Mouse (Mus musculus) neural tube, postnatal 0 days (tissue): ENCODE data around the gene Btbd35f8. TPM values are rescaled to one million over a fixed set of nuclear protein-coding genes. Genes with fewer than 3 reads are reported as not detected.

Experiments
- polyA plus RNA-seq: library from polyadenylated mRNA; unstranded; fragments of >200 nt; fragmentation: Nextera tagmentation; extraction: Ambion mirVana; gene quantifications from 2 replicates; pipeline ENCODE4 v1.2.1, GENCODE M21; 2015

Gene Btbd35f8
- polyA plus RNA-seq: not detected in 2 replicates

DNA sequence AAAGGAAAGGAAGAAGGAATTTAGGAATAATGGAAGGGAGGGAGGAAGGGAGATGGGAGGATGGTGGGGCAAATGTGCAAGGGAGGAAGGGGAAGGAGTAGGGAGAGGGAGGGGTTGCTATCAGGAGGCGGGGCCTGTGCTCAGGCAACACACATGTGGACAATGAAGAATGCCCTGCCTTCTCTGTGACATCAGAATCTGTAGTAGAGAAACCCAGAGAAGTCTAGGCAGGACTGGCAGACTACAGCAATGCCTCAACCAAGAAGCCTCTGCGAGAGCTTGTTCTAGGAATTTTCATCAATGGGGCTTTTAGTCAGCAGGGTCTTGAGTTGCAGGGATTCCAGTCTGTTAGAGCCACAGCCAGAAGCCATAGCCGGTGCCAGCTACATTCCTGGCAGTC lies at the start of gene Btbd35f8:
Gene Btbd35f8 (plus strand): TSS at position 301 of the 400 bp plus-strand sequence.

Other genes starting within 250 kb of the Btbd35f8 start
- gene Spin2g, start 211.8 kb upstream of the Btbd35f8 start, polyA plus RNA-seq: not detected in 2 replicates